Mouse (Mus musculus) stomach, embryonic 15.5 days (tissue): Measurements from ENCODE around the gene Idi1. TPM values are rescaled to one million over a fixed set of nuclear protein-coding genes. Genes with fewer than 3 reads are reported as not detected.
"Not testable (repeated sequence)": the region's sequence is repeated elsewhere in the genome, so short reads cannot be mapped to it uniquely, and the experiment has no call there.

Source experiments
- ATAC-seq: fragments of 200-750 bp; cut with Nextera tagmentation; 2 replicates; pipeline ENCODE4 v1.8.0; 2017; ENCODE audit warnings: low read depth, moderate number of reproducible peaks, moderate TSS enrichment; ENCODE audit not compliant: insufficient read depth, low FRiP score
- H3K27ac ChIP-seq: fragments of 300-500 bp; sonication (generic); 2 replicates; pipeline ENCODE4 v1.5.1; 2015; ENCODE audit warnings: mild to moderate bottlenecking, inconsistent platforms
- H3K27me3 ChIP-seq: fragments of 300-500 bp; sonication (generic); replicated peaks from 2 replicates; pipeline ENCODE4 v1.6.1; 2015; ENCODE audit warnings: inconsistent platforms
- H3K36me3 ChIP-seq: fragments of 300-500 bp; sonication (generic); 2 replicates; pipeline ENCODE4 v1.6.1; 2015; ENCODE audit warnings: inconsistent platforms
- H3K4me1 ChIP-seq: fragments of 300-500 bp; sonication (generic); 2 replicates; pipeline ENCODE4 v1.6.1; 2015; ENCODE audit warnings: inconsistent platforms
- H3K4me2 ChIP-seq: fragments of 300-500 bp; sonication (generic); 2 replicates; pipeline ENCODE4 v1.6.1; 2015; ENCODE audit warnings: mild to moderate bottlenecking, inconsistent platforms
- H3K4me3 ChIP-seq: fragments of 300-500 bp; sonication (generic); replicated peaks from 2 replicates; pipeline ENCODE4 v1.5.1; 2015; ENCODE audit warnings: inconsistent platforms
- H3K9ac ChIP-seq: fragments of 300-500 bp; sonication (generic); 2 replicates; pipeline ENCODE4 v1.6.1; 2015; ENCODE audit warnings: inconsistent platforms
- H3K9me3 ChIP-seq: fragments of 300-500 bp; sonication (generic); 2 replicates; pipeline ENCODE4 v1.6.1; 2016; ENCODE audit warnings: inconsistent platforms
- WGBS: fragments of 180-500 bp; shearing (Covaris S2); methylation state at CpG from one replicate; pipeline ENCODE4 v1.1.7; 2015; 5-methylcytosine and 5-hydroxymethylcytosine counted together
- polyA plus RNA-seq: library from polyadenylated mRNA; unstranded; fragments of >200 nt; fragmentation: Nextera tagmentation; extraction: Ambion mirVana; gene quantifications from 2 replicates; pipeline ENCODE4 v1.2.1, GENCODE M21; 2015

The Idi1 gene
- polyA plus RNA-seq = 105 and 106 TPM in 2 replicates

DNA sequence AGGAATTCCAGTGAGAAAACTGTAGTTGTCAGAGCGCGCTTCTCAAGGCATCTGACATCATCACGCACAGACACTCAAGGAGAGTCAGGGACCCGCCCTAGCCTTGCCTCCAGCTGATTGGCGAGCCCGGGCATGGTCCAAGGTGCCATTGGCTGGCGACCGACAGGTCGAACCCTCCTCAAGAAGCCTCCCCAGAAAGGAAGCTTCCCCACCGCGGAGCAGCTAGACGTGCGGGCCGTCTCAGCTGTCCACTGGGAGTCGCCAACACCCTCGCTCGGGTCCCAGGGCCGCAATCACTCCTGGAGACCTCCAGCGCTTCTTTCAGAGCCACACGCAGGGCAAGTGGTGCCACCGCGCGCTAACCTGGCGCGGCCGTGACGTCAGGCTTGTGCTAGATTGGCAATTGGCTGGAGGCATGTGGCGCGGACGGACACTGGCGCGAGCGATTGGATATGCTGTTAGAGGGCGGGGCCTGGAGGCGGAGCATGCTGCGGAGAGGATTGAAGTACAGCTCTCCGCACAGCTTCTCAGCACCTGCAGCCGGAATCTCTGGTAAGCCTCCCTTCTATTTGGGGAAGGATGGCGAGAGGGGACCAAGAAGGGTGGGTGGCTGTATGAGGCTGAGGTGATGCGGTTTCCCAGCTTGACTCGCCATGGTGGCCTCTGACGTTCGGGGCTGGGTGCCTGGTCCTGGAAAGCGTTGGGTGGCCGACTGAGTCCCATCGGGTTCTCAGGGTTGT is at the start of gene Idi1:
Gene Idi1, plus strand, starts transcription at position 57 of the 740 bp plus-strand sequence.
- H3K4me2 ChIP-seq = peak within 1 kb of the TSS; percentile 62
- no peaks in the 10 kb centered on the region for H3K9me3 ChIP-seq
- ATAC-seq = peak; percentile 99
- peak within 1 kb of the TSS; percentile 76 for H3K4me3 ChIP-seq
- H3K36me3 ChIP-seq = 0 out of 2 replicates have a peak, but pooled peaks cover 2% of the 10 kb centered on the region
- peak within 1 kb of the TSS; percentile 94 for H3K27ac ChIP-seq
- no peaks in the 10 kb centered on the region for H3K27me3 ChIP-seq
- WGBS = under 1% methylated on average over 46 of the region's 46 CpGs
- H3K9ac ChIP-seq = peak within 1 kb of the TSS; percentile 56; the same call in 1 of the 2 replicates
- 0 out of 2 replicates have a peak, but pooled peaks cover 2% of the 10 kb centered on the region for H3K4me1 ChIP-seq

DNA sequence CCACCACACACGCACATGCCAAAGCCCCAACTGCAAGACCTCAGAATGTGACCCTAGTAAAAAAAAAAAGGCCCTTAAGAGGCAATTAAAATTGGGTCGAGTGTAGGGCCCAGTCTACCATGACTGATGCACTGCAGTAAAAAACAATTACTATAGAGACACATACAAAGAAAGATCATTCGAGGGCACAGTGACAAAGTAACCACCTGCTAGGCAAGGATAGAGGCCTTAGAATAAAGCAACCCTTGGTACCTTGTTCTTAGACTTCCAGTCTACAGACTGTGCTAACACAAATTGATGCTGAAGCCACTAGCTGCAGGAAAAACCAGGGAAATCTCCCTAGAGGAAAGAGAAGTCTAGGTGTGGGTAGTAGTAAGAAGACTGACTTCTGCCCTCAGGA is 46.9 kb upstream of the Idi1 start:
- WGBS = 77% methylated on average over 3 of the region's 3 CpGs
- Histone ChIP-seq H3K4me1 (no peaks in the 10 kb centered on the region), H3K27me3 (no peaks in the 10 kb centered on the region), H3K4me2 (no peak overlapping the region), H3K9ac (no peak overlapping the region), H3K36me3 (peaks cover 31% of the 10 kb centered on the region), H3K9me3 (no peaks in the 10 kb centered on the region), H3K4me3 (no peak overlapping the region), H3K27ac (no peak overlapping the region)
- no peak for ATAC-seq

DNA sequence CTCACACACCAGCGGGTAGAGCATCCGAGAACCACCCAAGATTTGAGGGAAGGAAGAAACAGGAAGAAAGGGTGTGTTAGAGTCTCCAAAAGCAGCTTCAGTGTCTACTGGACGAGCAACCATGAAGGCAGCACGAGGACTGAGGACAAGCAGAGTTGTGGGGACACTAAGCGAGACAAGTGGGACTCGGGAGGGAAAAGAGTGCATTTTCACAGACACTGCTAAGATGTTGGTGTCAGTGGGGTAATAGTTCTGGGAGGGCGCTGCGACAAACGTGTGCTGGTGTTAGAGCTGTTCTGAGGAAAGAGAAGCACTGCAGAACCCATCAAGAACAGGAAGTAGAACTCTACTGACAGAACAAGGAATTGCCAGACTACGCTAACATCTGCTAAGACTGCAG is 46.2 kb upstream of the Idi1 start:
- ATAC-seq = no peak
- Histone ChIP-seq H3K4me1 (no peaks in the 10 kb centered on the region), H3K9me3 (no peaks in the 10 kb centered on the region), H3K4me3 (no peak overlapping the region), H3K36me3 (peaks cover 34% of the 10 kb centered on the region), H3K9ac (no peak overlapping the region), H3K4me2 (no peak overlapping the region), H3K27me3 (no peaks in the 10 kb centered on the region), H3K27ac (0 out of 2 replicates have a peak overlapping the region, but pooled peaks have one; percentile 40)
- 87% methylated on average over 10 of the region's 10 CpGs for WGBS

DNA sequence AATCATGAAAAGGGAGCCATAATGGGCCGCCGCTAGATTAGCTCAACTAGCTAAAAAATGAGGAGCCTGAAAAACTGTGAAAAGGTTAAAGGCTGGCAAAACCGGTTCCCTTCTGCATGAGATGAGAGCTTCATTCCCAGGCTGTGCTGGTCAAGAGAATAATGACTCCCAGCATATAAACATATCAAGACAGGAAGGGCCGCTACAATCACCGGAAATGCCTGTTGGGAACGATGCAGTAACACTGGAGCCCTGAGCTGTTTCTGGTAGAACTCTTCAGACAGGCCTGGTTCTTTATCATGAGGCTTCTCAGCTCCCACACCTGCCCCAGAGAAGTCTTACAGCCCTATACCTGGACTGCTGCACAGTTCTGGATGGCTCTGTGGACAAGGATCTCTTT is 45.4 kb upstream of the Idi1 start:
- no peak; the same call in 1 of the 2 replicates for ATAC-seq
- 72% methylated on average over 6 of the region's 6 CpGs for WGBS

DNA sequence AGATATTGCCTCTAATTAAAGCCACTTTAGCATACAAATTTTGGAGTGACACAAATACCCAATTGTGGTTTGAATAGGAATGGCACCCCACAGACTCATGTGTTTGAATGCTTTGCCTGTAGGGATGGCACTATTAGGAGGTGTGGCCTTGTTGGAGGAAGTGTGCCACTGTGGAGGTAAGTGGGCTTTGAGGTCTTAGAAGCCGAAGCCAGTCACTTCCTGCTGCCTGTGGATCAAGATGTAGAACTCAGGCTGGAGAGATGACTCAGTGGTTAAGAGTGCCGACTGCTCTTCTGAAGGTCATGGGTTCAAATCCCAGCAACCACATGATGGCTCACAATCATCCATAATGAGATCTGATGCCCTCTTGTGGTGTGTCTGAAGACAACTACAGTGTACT is 44.4 kb upstream of the Idi1 start:
- Histone ChIP-seq H3K4me2 (no peak overlapping the region), H3K36me3 (peaks cover 30% of the 10 kb centered on the region), H3K4me1 (no peaks in the 10 kb centered on the region), H3K4me3 (no peak overlapping the region), H3K27me3 (no peaks in the 10 kb centered on the region), H3K9ac (no peak overlapping the region), H3K27ac (no peak overlapping the region), H3K9me3 (no peaks in the 10 kb centered on the region)
- ATAC-seq = no peak
- 74% methylated on average over 2 of the region's 2 CpGs for WGBS

More for the DNA sequence above, 45.4 kb upstream of the Idi1 start:
- H3K9ac ChIP-seq = no peak overlapping the region
- H3K27me3 ChIP-seq = no peaks in the 10 kb centered on the region
- no peaks in the 10 kb centered on the region for H3K9me3 ChIP-seq
- H3K4me3 ChIP-seq = no peak overlapping the region
- no peak overlapping the region for H3K4me2 ChIP-seq
- 0 out of 2 replicates have a peak overlapping the region, but pooled peaks have one; percentile 40 for H3K27ac ChIP-seq
- H3K36me3 ChIP-seq = peaks cover 30% of the 10 kb centered on the region
- no peaks in the 10 kb centered on the region for H3K4me1 ChIP-seq

DNA sequence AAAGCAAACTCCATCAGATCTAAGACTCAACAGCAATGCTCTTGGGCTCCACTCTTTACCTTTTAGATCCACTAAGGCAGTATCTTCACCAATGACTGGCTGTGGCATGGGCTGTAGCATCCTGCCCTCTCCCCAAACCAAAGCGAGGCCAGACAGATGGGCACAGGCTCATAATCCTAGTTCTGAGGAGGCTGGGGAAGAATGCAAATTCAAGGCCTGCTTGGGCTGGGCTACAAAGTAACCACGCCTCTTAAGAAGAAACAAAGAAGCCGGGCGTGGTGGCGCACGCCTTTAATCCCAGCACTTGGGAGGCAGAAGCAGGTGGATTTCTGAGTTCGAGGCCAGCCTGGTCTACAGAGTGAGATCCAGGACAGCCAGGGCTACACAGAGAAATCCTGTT is 43.5 kb upstream of the Idi1 start:
- not testable (repeated sequence) for H3K4me1 ChIP-seq, H3K4me2 ChIP-seq, H3K27me3 ChIP-seq, H3K27ac ChIP-seq, H3K4me3 ChIP-seq, H3K9ac ChIP-seq, H3K9me3 ChIP-seq, ATAC-seq
- peaks cover 28% of the 10 kb centered on the region for H3K36me3 ChIP-seq
- 92% methylated on average over 7 of the region's 7 CpGs for WGBS

DNA sequence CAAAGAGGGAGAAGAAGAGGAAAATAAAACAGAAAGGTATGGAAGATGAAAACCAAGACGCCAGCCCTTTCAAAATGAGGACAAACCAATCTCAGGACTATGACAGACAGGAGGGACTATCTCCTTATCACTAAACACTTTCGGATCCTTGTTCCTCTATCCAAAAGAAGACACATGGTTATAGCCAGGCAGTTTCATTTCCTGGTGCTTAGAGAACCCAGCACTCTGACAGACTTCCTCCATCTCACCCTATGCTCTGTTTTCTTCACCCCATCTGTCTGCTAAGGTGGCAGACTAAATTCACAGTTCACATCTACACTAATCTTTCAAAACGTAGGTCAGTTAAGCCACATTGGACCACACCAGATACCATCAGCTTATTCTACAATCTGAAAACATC is 43.0 kb upstream of the Idi1 start:
- H3K9me3 ChIP-seq = no peaks in the 10 kb centered on the region
- no peak overlapping the region for H3K4me3 ChIP-seq
- H3K4me2 ChIP-seq = no peak overlapping the region
- no peak overlapping the region for H3K9ac ChIP-seq
- H3K27me3 ChIP-seq = no peaks in the 10 kb centered on the region
- no peaks in the 10 kb centered on the region for H3K4me1 ChIP-seq
- peaks cover 31% of the 10 kb centered on the region for H3K36me3 ChIP-seq
- no peak overlapping the region for H3K27ac ChIP-seq
- 89% methylated on average over 3 of the region's 3 CpGs for WGBS
- ATAC-seq = no peak

DNA sequence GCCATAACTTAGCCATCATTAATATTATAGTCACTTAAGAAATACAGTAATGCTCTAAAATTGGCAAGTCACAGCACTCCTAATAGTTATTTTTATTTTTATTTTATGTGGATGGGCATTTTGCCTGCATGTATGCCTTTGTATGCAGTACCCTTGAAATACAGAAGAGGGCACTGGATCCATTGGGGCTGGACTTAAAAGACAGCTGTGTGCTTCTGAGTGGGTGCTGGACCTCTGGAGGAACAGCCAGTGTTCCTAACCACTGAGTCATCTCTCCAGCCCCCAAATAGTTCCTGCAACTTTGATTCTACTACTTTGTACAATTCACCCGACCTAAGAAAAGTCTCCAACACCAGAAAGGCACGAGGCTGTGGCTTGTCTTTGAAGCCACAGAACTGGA is 37.6 kb upstream of the Idi1 start:
- no peak for ATAC-seq
- no peak overlapping the region for H3K9ac ChIP-seq
- peaks cover 22% of the 10 kb centered on the region; the same call in 1 of the 2 replicates for H3K36me3 ChIP-seq
- H3K27ac ChIP-seq = no peak overlapping the region
- no peak overlapping the region for H3K4me3 ChIP-seq
- no peaks in the 10 kb centered on the region for H3K9me3 ChIP-seq
- WGBS = 49% methylated on average over 2 of the region's 2 CpGs
- H3K27me3 ChIP-seq = no peaks in the 10 kb centered on the region
- no peak overlapping the region for H3K4me2 ChIP-seq
- H3K4me1 ChIP-seq = no peaks in the 10 kb centered on the region

DNA sequence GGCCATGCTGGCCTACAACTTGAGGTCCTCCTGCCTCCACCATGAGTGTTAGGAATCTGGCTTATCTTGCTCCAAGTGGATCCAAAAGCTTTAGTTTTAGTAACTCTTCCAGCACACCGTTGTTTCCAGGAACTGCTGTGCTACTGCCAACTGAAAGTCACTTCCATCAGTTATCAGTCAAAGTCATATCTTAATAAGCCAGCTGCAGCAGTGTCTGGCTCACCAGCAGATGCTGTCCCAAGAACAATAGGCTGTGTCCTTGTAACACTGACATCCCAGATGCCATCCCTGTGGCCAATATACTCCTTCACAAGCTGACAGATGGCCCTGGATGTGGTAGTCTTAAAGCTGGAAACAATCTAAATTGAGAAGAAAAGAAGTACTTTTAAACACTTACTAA is 36.0 kb upstream of the Idi1 start:
- peaks cover 19% of the 10 kb centered on the region; the same call in 1 of the 2 replicates for H3K36me3 ChIP-seq
- no peaks in the 10 kb centered on the region for H3K4me1 ChIP-seq
- H3K4me3 ChIP-seq = no peak overlapping the region
- H3K27me3 ChIP-seq = no peaks in the 10 kb centered on the region
- no peak overlapping the region for H3K4me2 ChIP-seq
- 71% methylated on average over 1 of the region's 1 CpGs for WGBS
- H3K9me3 ChIP-seq = no peaks in the 10 kb centered on the region
- no peak overlapping the region for H3K27ac ChIP-seq
- H3K9ac ChIP-seq = no peak overlapping the region
- no peak for ATAC-seq

DNA sequence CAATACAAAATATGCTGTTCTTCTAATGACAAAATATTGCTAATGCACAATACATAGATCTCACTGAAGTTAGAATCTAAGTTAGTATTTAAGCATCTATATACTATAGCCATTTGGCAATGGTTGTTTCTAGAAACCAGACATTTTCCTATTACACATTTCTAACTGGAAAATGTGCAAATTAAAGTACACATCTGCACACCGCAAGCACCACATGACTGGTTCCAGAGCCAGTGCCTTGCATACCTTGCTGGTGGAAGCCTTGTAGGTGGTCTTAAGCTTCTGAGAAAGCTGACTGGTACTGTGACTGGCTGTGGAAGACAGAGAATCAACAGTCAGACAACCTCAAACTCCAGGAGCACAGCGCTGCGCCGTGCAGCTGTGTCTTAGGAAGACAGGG is 31.9 kb upstream of the Idi1 start:
- H3K4me1 ChIP-seq = no peaks in the 10 kb centered on the region
- H3K36me3 ChIP-seq = peaks cover 14% of the 10 kb centered on the region; the same call in 1 of the 2 replicates
- H3K9me3 ChIP-seq = no peaks in the 10 kb centered on the region
- no peaks in the 10 kb centered on the region for H3K27me3 ChIP-seq
- ATAC-seq = no peak
- no peak overlapping the region for H3K4me2 ChIP-seq
- no peak overlapping the region for H3K9ac ChIP-seq
- H3K27ac ChIP-seq = no peak overlapping the region
- H3K4me3 ChIP-seq = no peak overlapping the region
- 97% methylated on average over 4 of the region's 4 CpGs for WGBS

DNA sequence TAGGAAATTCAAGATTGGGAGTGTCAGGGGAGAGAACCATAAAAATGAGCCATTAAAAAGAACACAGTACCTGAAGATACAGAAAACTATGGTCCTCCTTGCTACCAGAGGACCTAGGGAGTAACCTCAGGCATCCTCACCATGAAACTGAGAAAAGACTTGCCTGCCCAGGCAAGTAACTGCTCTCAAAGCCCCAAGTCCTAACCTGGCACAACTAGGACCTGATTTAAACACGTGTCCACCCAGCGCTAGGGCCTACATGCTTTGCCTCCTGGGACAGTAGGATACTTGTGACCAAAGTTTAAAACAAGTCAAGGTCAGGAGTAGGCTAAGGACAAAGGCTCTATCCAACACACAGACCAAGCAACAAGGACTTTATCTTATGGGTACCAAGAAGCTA is 30.5 kb upstream of the Idi1 start:
- no peak overlapping the region for H3K4me2 ChIP-seq
- WGBS = 88% methylated on average over 2 of the region's 2 CpGs
- no peak for ATAC-seq
- no peaks in the 10 kb centered on the region for H3K27me3 ChIP-seq
- no peaks in the 10 kb centered on the region for H3K9me3 ChIP-seq
- H3K9ac ChIP-seq = no peak overlapping the region
- no peaks in the 10 kb centered on the region for H3K4me1 ChIP-seq
- H3K27ac ChIP-seq = no peak overlapping the region
- H3K36me3 ChIP-seq = peaks cover 12% of the 10 kb centered on the region; the same call in 1 of the 2 replicates
- H3K4me3 ChIP-seq = no peak overlapping the region

DNA sequence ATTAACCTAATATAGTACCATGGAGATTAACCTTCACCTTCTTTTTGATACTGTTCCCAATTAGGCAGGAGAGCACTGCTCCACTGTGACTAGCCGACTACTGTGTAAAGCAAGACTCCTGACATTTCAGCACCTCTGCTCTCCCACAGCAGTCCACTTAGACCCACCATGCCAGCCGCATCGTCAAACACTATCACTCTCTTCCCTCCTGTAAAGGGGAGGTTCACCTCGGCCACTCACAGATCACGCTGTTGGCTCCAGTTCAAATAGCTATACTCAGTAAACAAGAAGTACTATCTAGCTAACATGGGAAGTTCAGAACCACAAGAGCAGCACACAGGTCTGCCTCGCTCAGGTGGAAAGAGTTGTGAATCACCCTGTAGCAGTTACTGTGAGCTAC is 26.8 kb upstream of the Idi1 start:
- 0 out of 2 replicates have a peak, but pooled peaks cover 7% of the 10 kb centered on the region for H3K36me3 ChIP-seq
- no peaks in the 10 kb centered on the region for H3K27me3 ChIP-seq
- no peak overlapping the region for H3K4me2 ChIP-seq
- WGBS = 85% methylated on average over 6 of the region's 6 CpGs
- no peak overlapping the region for H3K9ac ChIP-seq
- no peak for ATAC-seq
- H3K9me3 ChIP-seq = no peaks in the 10 kb centered on the region
- no peak overlapping the region for H3K4me3 ChIP-seq
- H3K4me1 ChIP-seq = no peaks in the 10 kb centered on the region
- no peak overlapping the region for H3K27ac ChIP-seq
